Mouse (Mus musculus) granulocyte monocyte progenitor cell, adult 5-6 weeks (primary cell): ENCODE measurements around the gene Tmtc1. TPM values are rescaled to one million over a fixed set of nuclear protein-coding genes. Genes with fewer than 3 reads are reported as not detected.

Source experiments
- ATAC-seq: replicated peaks from 2 replicates; pipeline ENCODE4 v1.8.0; 2016; ENCODE audit warnings: mild to moderate bottlenecking, moderate TSS enrichment, inconsistent platforms; ENCODE audit not compliant: poor library complexity, severe bottlenecking
- total RNA-seq, 2 experiments: library from RNA; stranded (forward) in 1 of 2; stranded (reverse) in 1 of 2; fragments of 200-712, 200-1000 nt in 1 of 2; fragments of >200 nt in 1 of 2; fragmentation: Nextera tagmentation in 1 of 2; gene quantifications; 2 replicates each; pipeline ENCODE4 v1.2.3; 2014 to 2017

Tmtc1 gene
- total RNA-seq, 2 experiments from 2014 or later, result not detected

GRCm38 (mm10) chr6:148255395-148256053, 188.7 kb downstream of the Tmtc1 start:
- ATAC-seq, result no peak

DNA sequence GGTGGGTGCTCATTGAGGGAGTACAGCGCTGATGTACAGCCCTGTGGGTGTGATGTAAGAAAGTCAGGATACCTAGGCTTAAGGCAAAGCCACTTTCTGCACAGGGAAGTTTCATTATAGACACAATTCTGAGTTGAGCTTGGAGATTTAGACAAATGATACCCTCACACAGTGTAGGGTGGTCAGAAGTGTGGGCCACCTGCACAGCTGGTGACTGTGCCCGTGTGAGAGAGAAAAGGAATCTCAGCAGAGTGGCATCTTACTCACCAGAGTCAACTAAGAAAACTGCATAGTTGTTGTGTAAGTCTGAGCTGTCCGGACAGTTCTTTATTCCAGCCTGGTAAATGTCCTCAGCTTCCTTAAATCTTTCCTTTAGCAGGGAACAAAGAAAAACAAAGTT, 195.0 kb downstream of the Tmtc1 start:
- no peak for ATAC-seq

- ATAC-seq, result peak; percentile 45; the same call in 1 of the 2 replicates
Measured at GRCm38 (mm10) chr6:148248625-148249024, 195.6 kb downstream of the Tmtc1 start.

- peak; percentile 90 for ATAC-seq
Measured at GRCm38 (mm10) chr6:148246544-148246943, 197.6 kb downstream of the Tmtc1 start.

- ATAC-seq, result no peak
Measured at GRCm38 (mm10) chr6:148244836-148245235, 199.4 kb downstream of the Tmtc1 start.

- no peak for ATAC-seq
Measured at GRCm38 (mm10) chr6:148242304-148242703, 201.9 kb downstream of the Tmtc1 start.

DNA sequence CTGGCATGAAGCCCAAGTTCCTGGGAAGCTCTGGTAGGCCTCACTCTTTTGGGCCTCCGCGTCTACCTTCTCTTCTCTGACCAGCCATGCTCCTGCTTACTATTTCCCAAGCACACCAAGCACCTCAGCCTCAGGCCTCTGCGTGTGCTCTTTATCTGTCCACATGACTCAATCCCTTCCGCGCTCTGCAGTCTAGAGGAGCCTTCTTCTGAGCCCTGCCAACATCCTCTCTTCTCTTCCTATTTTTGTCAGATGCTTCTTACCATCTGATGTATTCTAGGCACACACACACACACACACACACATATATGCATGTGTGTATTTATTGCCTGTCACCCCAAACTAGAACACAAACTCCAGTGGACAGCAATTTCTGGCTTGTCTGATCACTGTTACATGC, 202.5 kb downstream of the Tmtc1 start:
- no peak for ATAC-seq

GRCm38 (mm10) chr6:148239311-148239710, 204.9 kb downstream of the Tmtc1 start:
- ATAC-seq, result peak; percentile 37

DNA sequence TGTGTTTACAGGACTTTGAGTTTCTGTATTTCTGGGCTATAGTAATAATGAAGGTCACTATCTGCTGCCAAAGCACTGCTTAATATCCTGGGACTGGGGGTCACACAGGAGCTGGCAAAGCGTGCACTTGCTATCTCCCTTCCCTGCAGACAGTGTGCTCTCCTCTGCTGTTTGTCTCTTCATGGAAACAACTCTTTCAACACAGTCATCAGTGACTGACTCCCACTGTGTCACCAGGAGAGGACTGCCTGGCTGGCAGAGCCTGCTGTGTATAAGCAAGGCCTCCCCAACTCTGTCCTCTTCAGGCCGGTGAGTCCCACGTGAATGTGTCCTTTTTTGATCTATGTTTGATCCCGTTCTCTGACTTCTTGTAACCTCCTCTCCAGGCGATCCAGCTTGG, 206.7 kb downstream of the Tmtc1 start:
- ATAC-seq, result no peak

- no peak for ATAC-seq
Measured at GRCm38 (mm10) chr6:148234105-148234828, 209.9 kb downstream of the Tmtc1 start.

- ATAC-seq, result no peak
Measured at GRCm38 (mm10) chr6:148227542-148227941, 216.6 kb downstream of the Tmtc1 start.

DNA sequence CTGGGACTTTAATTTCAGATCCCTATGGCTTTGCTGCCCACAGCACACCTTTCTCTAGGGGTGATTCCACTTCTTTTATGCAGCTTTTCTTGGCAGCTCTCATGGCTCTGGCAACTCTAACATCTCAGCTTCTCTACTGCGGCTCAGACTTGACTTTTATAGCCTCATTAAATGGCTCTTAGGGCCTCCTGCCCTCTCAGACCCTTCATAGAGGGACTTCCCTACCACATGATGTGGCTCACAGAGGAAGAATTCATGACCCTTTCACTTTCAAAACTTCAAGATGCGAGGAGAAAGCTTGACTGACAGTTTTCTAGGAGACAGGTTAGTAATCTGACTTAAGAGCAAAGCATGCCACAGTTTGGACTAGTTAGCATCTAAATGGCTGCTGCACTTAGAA, 221.5 kb downstream of the Tmtc1 start:
- no peak for ATAC-seq

GRCm38 (mm10) chr6:148218235-148219076, 225.7 kb downstream of the Tmtc1 start:
- no peak for ATAC-seq

GRCm38 (mm10) chr6:148216752-148217151, 227.4 kb downstream of the Tmtc1 start:
- no peak for ATAC-seq

- ATAC-seq, result peak; percentile 61
Measured at GRCm38 (mm10) chr6:148214765-148215164, 229.4 kb downstream of the Tmtc1 start.

- ATAC-seq, result peak; percentile 91
Measured at GRCm38 (mm10) chr6:148211897-148212680, 232.1 kb downstream of the Tmtc1 start, which contains the start of gene Ergic2. Gene Ergic2 (minus strand): TSS chr6:148212374.

DNA sequence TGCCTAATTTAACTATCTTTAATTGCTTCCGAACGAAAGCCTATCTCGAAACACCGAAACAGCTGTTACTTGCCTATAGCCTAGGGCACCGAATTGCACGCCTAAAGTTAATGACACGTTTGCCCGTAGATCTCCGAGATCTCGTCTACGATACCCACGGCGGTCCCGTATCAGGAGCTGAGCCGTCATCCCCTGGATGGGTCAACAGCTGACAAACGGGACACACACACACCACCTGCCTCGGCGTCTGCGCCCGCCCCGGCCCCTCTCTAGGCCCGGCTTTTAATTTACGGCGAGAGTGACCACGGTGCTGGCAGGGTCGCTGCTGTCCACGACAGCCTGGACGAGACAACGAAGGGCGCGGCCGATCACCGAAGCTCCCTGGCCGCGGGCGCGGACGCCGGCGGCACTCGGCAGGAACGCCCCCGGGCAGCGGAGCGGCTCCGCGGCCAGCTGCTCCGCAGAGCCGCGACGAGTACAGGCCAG, 232.8 kb downstream of the Tmtc1 start:
- ATAC-seq, result peak; percentile 30

GRCm38 (mm10) chr6:148207522-148207921, 236.7 kb downstream of the Tmtc1 start:
- ATAC-seq, result no peak

DNA sequence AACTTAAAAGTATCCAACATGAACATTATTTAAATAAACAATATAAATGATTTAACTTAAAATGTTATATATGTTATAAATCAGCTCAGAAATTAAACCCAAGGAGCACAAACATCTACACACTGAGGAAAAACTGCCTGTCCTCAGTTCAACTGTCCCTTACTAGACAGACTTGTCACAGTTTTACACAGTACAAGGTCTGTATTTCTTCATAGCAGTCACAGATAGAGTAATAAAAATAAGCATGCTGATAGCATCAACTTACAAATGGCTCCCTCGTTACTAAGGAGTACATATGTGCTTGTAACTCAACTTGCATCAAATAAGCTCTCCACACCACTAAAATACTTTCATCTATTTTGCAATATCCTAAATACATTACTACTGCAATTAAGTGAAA, 239.1 kb downstream of the Tmtc1 start:
- ATAC-seq, result no peak

GRCm38 (mm10) chr6:148199729-148200128, 244.5 kb downstream of the Tmtc1 start:
- ATAC-seq, result no peak
